Mouse (Mus musculus) spleen, adult 2 months (tissue): ENCODE results near the gene Fam241b. TPM values are rescaled to one million over a fixed set of nuclear protein-coding genes. Genes with fewer than 3 reads are reported as not detected.
"Not testable (repeated sequence)": the region's sequence is repeated elsewhere in the genome, so short reads cannot be mapped to it uniquely, and the experiment has no call there.

Experiments
- DNase-seq, 2 experiments: peaks; one replicate each; pipeline versions ENCODE4 v3.0.0 to v3.0.0-alpha.2; 2012 to 2021; ENCODE audit warnings: low spot score in 2 of 2, low read depth in 1 of 2
- H3K27ac ChIP-seq: fragments of 200-500 bp; 2 replicates; pipeline ENCODE4 v1.5.1; 2012; ENCODE audit warnings: low read length, inconsistent platforms; ENCODE audit not compliant: insufficient read depth
- H3K27me3 ChIP-seq: fragments of 200-500 bp; 2 replicates; pipeline ENCODE4 v1.6.1; 2012; ENCODE audit warnings: mild to moderate bottlenecking, moderate library complexity, low read length, inconsistent platforms; ENCODE audit not compliant: control insufficient read depth, insufficient read depth
- H3K36me3 ChIP-seq: fragments of 200-500 bp; 2 replicates; pipeline ENCODE4 v1.6.1; 2012; ENCODE audit warnings: mild to moderate bottlenecking, low read length, inconsistent platforms; ENCODE audit not compliant: control insufficient read depth, insufficient read depth
- H3K4me1 ChIP-seq: fragments of 200-500 bp; 2 replicates; pipeline ENCODE4 v1.6.1; 2011; ENCODE audit warnings: inconsistent platforms; ENCODE audit not compliant: control insufficient read depth, insufficient read depth, insufficient read length
- H3K4me3 ChIP-seq: fragments of 200-500 bp; 2 replicates; pipeline ENCODE4 v1.5.1; 2011; ENCODE audit warnings: mild to moderate bottlenecking, inconsistent platforms; ENCODE audit not compliant: insufficient read depth, insufficient read length; ENCODE audit errors: extremely low read depth
- CTCF ChIP-seq: fragments of 200-500 bp; IDR thresholded peaks from 2 replicates; pipeline ENCODE4 v1.5.1; 2011; ENCODE audit warnings: mild to moderate bottlenecking, inconsistent platforms; ENCODE audit not compliant: insufficient read depth, insufficient read length, insufficient replicate concordance; ENCODE audit errors: extremely low read depth
- POLR2A ChIP-seq: fragments of 200-500 bp; IDR thresholded peaks from 2 replicates; pipeline ENCODE4 v1.6.1; 2011; ENCODE audit warnings: low read depth, low read length, inconsistent platforms
- WGBS: fragments of 180-500 bp; shearing (Covaris S2); methylation state at CpG from one replicate; pipeline ENCODE4 v1.1.7; 2018; 5-methylcytosine and 5-hydroxymethylcytosine counted together
- polyA plus RNA-seq: library from polyadenylated mRNA; depleted of rRNA; stranded (reverse); fragments of >200 nt; gene quantifications from 2 replicates; pipeline ENCODE4 v1.2.3, GENCODE M21; 2012

The Fam241b gene
- polyA plus RNA-seq, 1 experiment = 0.68 TPM

DNA sequence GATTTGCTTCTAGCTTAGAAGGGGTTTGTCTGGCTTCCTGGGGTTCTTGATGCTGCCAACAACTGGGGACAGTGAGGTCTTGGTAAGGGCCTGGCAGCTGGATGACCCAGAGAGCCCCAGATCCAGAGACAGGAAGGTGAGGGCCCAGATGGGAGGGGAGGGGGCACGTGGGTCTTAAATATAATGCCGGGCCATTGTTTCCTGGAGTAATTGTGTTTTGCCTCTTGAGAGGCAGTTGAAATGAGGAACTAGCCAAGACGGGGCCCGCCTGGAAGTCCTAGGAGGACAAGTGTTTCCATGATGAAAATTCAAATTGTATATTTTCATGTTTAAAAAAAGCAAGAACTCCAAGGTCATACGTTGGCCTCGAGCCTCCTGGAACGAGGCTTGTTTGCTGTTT lies 49.8 kb downstream of the Fam241b start:
- Histone ChIP-seq H3K4me3 (no peak overlapping the region), H3K27ac (no peak overlapping the region), H3K4me1 (no peaks in the 10 kb centered on the region; the same call in 1 of the 2 replicates), H3K36me3 (no peaks in the 10 kb centered on the region), H3K27me3 (no peaks in the 10 kb centered on the region)
- WGBS = 21% methylated on average over 7 of the region's 7 CpGs
- TF ChIP-seq POLR2A (no peak), CTCF (no peak)
- no peak for DNase-seq

- Histone ChIP-seq H3K27ac (no peak overlapping the region), H3K27me3 (no peaks in the 10 kb centered on the region), H3K4me3 (no peak overlapping the region), H3K36me3 (no peaks in the 10 kb centered on the region), H3K4me1 (no peaks in the 10 kb centered on the region; the same call in 1 of the 2 replicates)
- DNase-seq = no peak
- TF ChIP-seq CTCF (no peak), POLR2A (no peak)
Measured at GRCm38 (mm10) chr10:62089486-62089885, 54.2 kb downstream of the Fam241b start.

DNA sequence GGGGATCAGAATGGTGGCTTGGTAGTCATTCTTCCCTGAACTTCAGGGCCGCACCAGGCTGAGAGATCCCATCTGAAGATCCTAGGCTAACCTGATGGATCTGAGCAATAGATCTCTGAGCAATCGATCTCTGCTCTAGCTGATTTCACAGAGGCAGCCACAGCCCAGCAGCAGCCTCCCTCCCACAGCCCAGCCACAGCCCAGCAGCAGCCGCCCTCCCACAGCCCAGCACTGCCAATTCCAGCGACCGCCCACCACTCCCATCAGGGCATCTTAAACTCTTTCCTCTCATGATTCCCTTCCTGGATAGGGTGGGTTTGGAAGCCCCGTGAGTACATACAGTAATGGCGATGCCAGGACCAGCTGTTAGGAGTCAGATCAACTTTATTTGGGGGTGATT lies 54.6 kb downstream of the Fam241b start:
- Histone ChIP-seq H3K4me1 (no peaks in the 10 kb centered on the region; the same call in 1 of the 2 replicates), H3K36me3 (no peaks in the 10 kb centered on the region), H3K27me3 (no peaks in the 10 kb centered on the region), H3K4me3 (no peak overlapping the region), H3K27ac (no peak overlapping the region)
- no peak for DNase-seq
- 85% methylated on average over 7 of the region's 7 CpGs for WGBS
- no peak for TF ChIP-seq POLR2A
- TF ChIP-seq CTCF = no peak

GRCm38 (mm10) chr10:62088411-62088810 lies 55.3 kb downstream of the Fam241b start:
- TF ChIP-seq CTCF (no peak), POLR2A (no peak)
- H3K4me1 ChIP-seq = no peaks in the 10 kb centered on the region; the same call in 1 of the 2 replicates
- WGBS = 86% methylated on average over 5 of the region's 5 CpGs
- H3K36me3 ChIP-seq = no peaks in the 10 kb centered on the region
- no peak for DNase-seq
- no peak overlapping the region for H3K4me3 ChIP-seq
- no peaks in the 10 kb centered on the region for H3K27me3 ChIP-seq
- no peak overlapping the region for H3K27ac ChIP-seq

- TF ChIP-seq CTCF (no peak), POLR2A (no peak)
- no peak for DNase-seq
- Histone ChIP-seq H3K4me1 (no peaks in the 10 kb centered on the region; the same call in 1 of the 2 replicates), H3K4me3 (no peak overlapping the region), H3K36me3 (no peaks in the 10 kb centered on the region), H3K27ac (no peak overlapping the region), H3K27me3 (no peaks in the 10 kb centered on the region)
- WGBS = 87% methylated on average over 5 of the region's 5 CpGs
Measured at GRCm38 (mm10) chr10:62086826-62087225, 56.9 kb downstream of the Fam241b start.

- Histone ChIP-seq H3K4me3 (no peak overlapping the region), H3K27me3 (no peaks in the 10 kb centered on the region), H3K4me1 (no peaks in the 10 kb centered on the region; the same call in 1 of the 2 replicates), H3K36me3 (no peaks in the 10 kb centered on the region), H3K27ac (no peak overlapping the region)
- TF ChIP-seq POLR2A (no peak), CTCF (no peak)
- no peak for DNase-seq
- 57% methylated on average over 2 of the region's 2 CpGs for WGBS
Measured at GRCm38 (mm10) chr10:62086044-62086443, 57.7 kb downstream of the Fam241b start.

DNA sequence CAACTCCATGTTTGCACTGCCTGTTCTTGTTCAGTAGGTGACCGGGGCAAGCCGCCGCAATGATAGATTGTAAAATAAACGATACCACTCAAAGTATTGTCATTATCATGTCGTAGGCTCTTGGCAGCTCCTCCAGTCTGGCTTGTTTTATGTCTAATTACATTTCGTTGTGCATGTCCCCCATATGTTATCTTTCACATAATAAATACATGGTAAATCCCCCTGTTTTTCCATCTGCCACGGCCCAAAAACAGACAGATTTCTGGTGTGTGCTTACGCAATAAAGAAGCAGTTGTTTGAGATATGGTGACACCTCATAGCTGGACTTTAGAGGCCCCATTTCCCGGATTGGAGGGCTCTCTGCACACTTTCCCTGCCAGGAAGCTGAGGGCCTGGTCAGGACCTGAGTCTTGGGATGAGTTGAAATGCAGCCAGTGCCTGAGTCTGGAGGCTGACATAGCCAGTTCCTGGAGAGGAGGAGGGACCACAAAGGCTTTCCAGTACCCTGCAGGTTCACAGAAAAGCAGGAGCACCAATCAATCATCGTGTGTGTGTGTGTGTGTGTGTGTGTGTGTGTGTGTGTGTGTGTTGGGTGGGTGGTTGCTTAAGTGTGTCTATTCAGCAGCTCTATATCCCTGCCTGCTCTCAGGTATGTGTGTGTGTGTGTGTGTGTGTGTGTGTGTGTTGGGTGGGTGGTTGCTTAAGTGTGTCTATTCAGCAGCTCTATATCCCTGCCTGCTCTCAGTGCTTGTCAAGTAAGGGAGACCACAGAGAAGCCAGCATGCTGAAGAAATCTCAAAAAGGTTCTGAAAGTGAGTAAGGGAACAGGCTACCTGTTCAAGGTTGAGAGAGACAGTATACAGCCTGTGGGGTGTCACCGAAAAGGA lies 67.2 kb downstream of the Fam241b start:
- Histone ChIP-seq H3K27me3 (no peaks in the 10 kb centered on the region), H3K4me3 (no peak overlapping the region), H3K4me1 (no peaks in the 10 kb centered on the region), H3K27ac (no peak overlapping the region), H3K36me3 (no peaks in the 10 kb centered on the region)
- no peak for DNase-seq
- no peak for TF ChIP-seq POLR2A
- no peak for TF ChIP-seq CTCF
- 81% methylated on average over 11 of the region's 11 CpGs for WGBS

DNA sequence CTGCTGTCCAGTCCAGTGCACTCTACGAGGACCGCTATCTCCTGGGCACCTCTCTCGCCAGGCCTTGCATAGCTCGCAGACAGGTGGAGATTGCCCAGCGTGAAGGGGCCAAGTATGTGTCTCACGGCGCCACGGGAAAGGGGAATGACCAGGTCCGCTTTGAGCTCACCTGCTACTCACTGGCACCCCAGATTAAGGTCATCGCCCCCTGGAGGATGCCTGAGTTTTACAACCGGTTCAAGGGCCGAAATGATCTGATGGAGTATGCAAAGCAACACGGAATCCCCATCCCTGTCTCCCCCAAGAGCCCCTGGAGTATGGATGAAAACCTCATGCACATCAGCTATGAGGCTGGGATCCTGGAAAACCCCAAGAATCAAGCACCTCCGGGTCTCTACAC lies 72.4 kb downstream of the Fam241b start:
- H3K4me1 ChIP-seq, H3K4me3 ChIP-seq, H3K27me3 ChIP-seq, DNase-seq, H3K36me3 ChIP-seq, H3K27ac ChIP-seq: not testable (repeated sequence)
- 83% methylated on average over 14 of the region's 14 CpGs for WGBS
